Mouse (Mus musculus) embryonic facial prominence, embryonic 11.5 days (tissue): ENCODE measurements around the gene Pitpnm3. TPM values are rescaled to one million over a fixed set of nuclear protein-coding genes. Genes with fewer than 3 reads are reported as not detected.

ENCODE experiments used
- ATAC-seq: fragments of 200-750 bp; cut with Nextera tagmentation; replicated peaks from 2 replicates; pipeline ENCODE4 v1.8.0; 2017; ENCODE audit warnings: low read depth; ENCODE audit not compliant: insufficient number of reproducible peaks, low FRiP score, low TSS enrichment
- DNase-seq: peaks from one replicate; pipeline ENCODE4 v3.0.0-alpha.2; 2015; ENCODE audit warnings: low spot score
- H3K27ac ChIP-seq: fragments of 300-500 bp; sonication (generic); replicated peaks from 2 replicates; pipeline ENCODE4 v1.5.1; 2014; ENCODE audit warnings: mild to moderate bottlenecking, low read depth, low read length, control low read depth
- H3K27me3 ChIP-seq: fragments of 300-500 bp; sonication (generic); 2 replicates; pipeline ENCODE4 v1.6.1; 2014; ENCODE audit warnings: mild to moderate bottlenecking, low read length, moderate library complexity, mixed read lengths; ENCODE audit not compliant: control insufficient read depth, insufficient read depth
- H3K36me3 ChIP-seq: fragments of 300-500 bp; sonication (generic); replicated peaks from 2 replicates; pipeline ENCODE4 v1.6.1; 2014; ENCODE audit warnings: low read depth, mild to moderate bottlenecking, low read length, moderate library complexity, mixed read lengths; ENCODE audit not compliant: control insufficient read depth, insufficient read depth
- H3K4me1 ChIP-seq: fragments of 300-500 bp; sonication (generic); 2 replicates; pipeline ENCODE4 v1.6.1; 2014; ENCODE audit warnings: low read length, mixed read lengths; ENCODE audit not compliant: control insufficient read depth, insufficient read depth
- H3K4me2 ChIP-seq: fragments of 300-500 bp; sonication (generic); 2 replicates; pipeline ENCODE4 v1.6.1; 2014; ENCODE audit warnings: low read depth, mild to moderate bottlenecking, control low read depth, low read length, moderate library complexity
- H3K4me3 ChIP-seq: fragments of 300-500 bp; sonication (generic); 2 replicates; pipeline ENCODE4 v1.5.1; 2014; ENCODE audit warnings: low read depth, low read length, control low read depth
- H3K9ac ChIP-seq: fragments of 300-500 bp; sonication (generic); replicated peaks from 2 replicates; pipeline ENCODE4 v1.6.1; 2014; ENCODE audit warnings: mild to moderate bottlenecking, control low read depth, low read length
- H3K9me3 ChIP-seq: fragments of 300-500 bp; sonication (generic); replicated peaks from 2 replicates; pipeline ENCODE4 v1.6.1; 2016; ENCODE audit warnings: mild to moderate bottlenecking, low read length, inconsistent platforms, mixed read lengths; ENCODE audit not compliant: control insufficient read depth
- WGBS: fragments of 180-500 bp; shearing (Covaris S2); extraction: QIAGEN DNeasy Blood & Tissue Kit; methylation state at CpG from one replicate; pipeline ENCODE4 v1.1.7; 2014; 5-methylcytosine and 5-hydroxymethylcytosine counted together
- polyA plus RNA-seq: library from polyadenylated mRNA; unstranded; fragments of >200 nt; fragmentation: Nextera tagmentation; extraction: Ambion mirVana; gene quantifications from 2 replicates; pipeline ENCODE4 v1.2.1, GENCODE M21; 2014

Pitpnm3 gene
- polyA plus RNA-seq, 1 experiment from 2014 or later = 0.34 TPM

DNA sequence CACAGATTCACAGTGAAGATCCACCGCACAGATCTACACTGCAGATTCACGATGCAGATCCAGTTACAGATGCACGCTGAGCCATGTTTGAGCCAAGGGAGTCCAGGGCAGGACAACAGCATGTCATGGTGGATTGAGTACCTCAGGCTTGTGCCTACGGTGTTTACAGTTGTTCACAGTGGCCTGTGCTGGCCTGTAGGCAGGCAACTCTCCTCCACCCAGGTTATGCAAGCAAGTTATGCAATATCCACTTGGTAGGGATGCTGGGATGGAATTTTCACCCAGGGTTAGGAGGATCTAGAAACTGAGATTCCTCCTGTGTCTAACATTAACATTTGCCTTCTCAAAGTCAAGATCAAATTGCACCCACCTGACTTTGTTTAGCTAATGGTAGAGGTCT, 53.0 kb downstream of the Pitpnm3 start:
- Histone ChIP-seq H3K4me1 (peaks cover 3% of the 10 kb centered on the region; the same call in 1 of the 2 replicates), H3K36me3 (no peaks in the 10 kb centered on the region), H3K27ac (no peak overlapping the region), H3K4me2 (no peak overlapping the region), H3K27me3 (no peaks in the 10 kb centered on the region), H3K9ac (no peak overlapping the region), H3K4me3 (no peak overlapping the region), H3K9me3 (no peaks in the 10 kb centered on the region)
- ATAC-seq (no peak), DNase-seq (no peak)
- 87% methylated on average over 4 of the region's 4 CpGs for WGBS

DNA sequence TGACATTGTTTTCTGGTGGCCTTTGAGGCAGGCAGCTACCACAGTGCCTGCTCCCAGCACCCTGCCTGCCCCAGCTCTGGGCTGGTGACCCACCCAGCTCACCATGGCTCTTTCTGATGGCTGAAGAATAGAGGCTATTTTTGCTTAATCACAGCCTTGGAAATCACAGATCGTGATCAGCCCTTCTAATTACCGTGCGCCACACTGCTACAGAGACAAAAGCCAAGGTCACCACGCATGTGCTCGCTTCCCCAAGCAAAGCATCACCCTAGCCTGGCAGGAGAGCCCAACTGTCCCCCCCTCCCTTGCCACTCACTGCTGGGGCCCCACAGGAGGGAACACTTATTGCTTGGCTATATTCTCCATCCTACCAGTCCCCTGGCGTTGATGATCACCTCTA, 55.1 kb downstream of the Pitpnm3 start:
- 77% methylated on average over 6 of the region's 6 CpGs for WGBS
- no peak for ATAC-seq
- H3K4me2 ChIP-seq = no peak overlapping the region

DNA sequence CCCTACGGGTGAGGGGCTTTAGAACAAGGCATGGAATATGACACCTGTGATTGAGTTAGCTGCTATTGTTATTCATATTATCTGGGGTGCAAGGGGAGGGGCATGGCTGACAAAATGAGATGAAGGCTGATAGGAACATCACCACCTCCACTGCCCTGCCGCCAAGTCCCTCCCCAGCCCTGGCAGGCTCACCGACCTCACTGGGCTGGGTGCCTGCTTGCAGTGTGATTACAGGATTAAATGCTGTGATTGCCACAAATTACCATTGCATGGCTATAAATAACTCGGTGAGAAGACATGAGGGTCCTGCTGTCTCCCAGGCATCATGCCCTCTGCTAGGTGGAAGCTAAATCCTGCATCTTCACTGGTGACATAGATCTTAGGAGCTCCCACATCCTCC, 56.9 kb downstream of the Pitpnm3 start:
- Histone ChIP-seq H3K4me2 (no peak overlapping the region), H3K27me3 (no peaks in the 10 kb centered on the region), H3K4me3 (no peak overlapping the region), H3K4me1 (no peaks in the 10 kb centered on the region), H3K9ac (no peak overlapping the region), H3K9me3 (no peaks in the 10 kb centered on the region), H3K36me3 (no peaks in the 10 kb centered on the region), H3K27ac (no peak overlapping the region)
- WGBS = 59% methylated on average over 4 of the region's 4 CpGs
- no peak for ATAC-seq
- DNase-seq = no peak

More for the DNA sequence above, 55.1 kb downstream of the Pitpnm3 start:
- no peaks in the 10 kb centered on the region for H3K4me1 ChIP-seq
- no peak for DNase-seq
- H3K27me3 ChIP-seq = no peaks in the 10 kb centered on the region
- H3K9ac ChIP-seq = no peak overlapping the region
- no peak overlapping the region for H3K27ac ChIP-seq
- H3K36me3 ChIP-seq = no peaks in the 10 kb centered on the region
- H3K9me3 ChIP-seq = no peaks in the 10 kb centered on the region
- no peak overlapping the region for H3K4me3 ChIP-seq

DNA sequence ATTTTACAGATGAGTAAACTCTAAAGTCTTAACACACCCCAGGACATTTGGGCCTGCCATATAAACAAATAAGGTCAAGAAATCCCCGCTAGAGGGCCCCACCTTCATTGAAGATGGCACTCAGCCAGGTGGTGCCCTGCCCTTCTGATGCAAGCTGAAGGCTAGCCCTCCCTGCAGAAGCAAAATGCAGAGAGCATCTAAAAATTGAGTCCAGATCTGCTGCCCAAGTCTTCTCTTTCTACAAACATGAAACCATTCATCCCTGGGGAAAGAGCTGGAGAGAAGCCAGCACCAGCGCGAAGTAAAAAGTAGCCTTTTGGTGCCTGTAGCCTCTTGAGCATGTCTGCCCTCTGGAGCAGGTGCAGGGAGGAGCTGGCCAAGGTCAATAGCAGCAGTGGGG, 57.5 kb downstream of the Pitpnm3 start:
- no peaks in the 10 kb centered on the region for H3K4me1 ChIP-seq
- no peak overlapping the region for H3K4me2 ChIP-seq
- no peak overlapping the region for H3K27ac ChIP-seq
- no peaks in the 10 kb centered on the region for H3K36me3 ChIP-seq
- DNase-seq = no peak
- H3K9ac ChIP-seq = no peak overlapping the region
- no peaks in the 10 kb centered on the region for H3K27me3 ChIP-seq
- 51% methylated on average over 3 of the region's 3 CpGs for WGBS
- no peaks in the 10 kb centered on the region for H3K9me3 ChIP-seq
- no peak overlapping the region for H3K4me3 ChIP-seq
- no peak for ATAC-seq

DNA sequence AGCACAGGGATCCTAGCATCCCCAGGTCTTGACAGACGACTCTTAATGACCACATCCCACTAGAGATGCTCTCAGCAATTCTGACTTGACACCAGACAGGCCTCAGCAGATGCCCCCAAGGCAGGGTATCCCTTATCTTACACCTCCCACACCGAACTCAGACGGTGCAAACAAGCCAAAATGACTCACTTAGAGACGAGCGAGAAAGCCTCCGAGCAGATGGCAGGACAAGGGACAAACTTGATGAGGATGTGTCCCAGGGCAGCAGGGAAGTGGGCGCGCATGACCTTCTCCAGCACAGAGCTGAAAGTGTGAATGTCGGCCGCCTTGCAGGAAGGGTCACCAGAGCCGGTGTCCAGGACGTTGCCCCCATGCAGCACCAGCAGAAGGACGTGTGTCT, 61.3 kb downstream of the Pitpnm3 start:
- DNase-seq (no peak), ATAC-seq (no peak)
- H3K4me2 ChIP-seq = no peak overlapping the region

DNA sequence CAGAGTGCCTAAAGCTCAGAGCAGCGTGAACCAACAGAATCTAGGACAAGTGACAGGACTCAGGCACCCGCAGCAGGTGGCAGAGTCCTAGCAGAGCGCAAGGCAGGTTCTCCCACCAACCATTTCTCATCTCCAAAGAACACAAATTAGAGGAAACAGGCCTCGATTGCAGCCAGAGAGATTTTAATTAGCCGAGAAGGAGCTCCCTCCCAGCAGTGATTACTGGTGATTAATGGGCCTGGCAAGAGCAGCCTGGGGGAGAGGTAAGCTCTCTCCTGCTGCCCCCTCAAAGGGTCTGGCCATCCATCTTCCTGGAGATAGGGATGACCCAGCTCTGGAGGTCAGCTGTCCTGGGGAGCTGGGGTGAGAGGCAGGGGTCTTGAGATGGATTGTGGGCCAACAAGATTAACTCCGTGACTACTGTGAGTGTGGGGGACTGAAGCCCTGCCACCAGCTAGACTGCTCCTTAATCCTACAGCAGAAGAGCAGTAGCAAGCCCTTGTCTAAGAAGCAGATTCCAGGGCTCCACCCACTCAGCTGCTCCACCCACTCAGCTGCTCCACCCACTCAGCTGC, 63.2 kb downstream of the Pitpnm3 start:
- H3K4me2 ChIP-seq = no peak overlapping the region
- no peaks in the 10 kb centered on the region for H3K9me3 ChIP-seq
- ATAC-seq (no peak), DNase-seq (no peak)
- H3K9ac ChIP-seq = no peak overlapping the region
- no peak overlapping the region for H3K27ac ChIP-seq
- WGBS = 49% methylated on average over 6 of the region's 6 CpGs
- no peaks in the 10 kb centered on the region for H3K4me1 ChIP-seq
- no peak overlapping the region for H3K4me3 ChIP-seq
- no peaks in the 10 kb centered on the region for H3K36me3 ChIP-seq
- no peaks in the 10 kb centered on the region for H3K27me3 ChIP-seq

More for the DNA sequence above, 61.3 kb downstream of the Pitpnm3 start:
- Histone ChIP-seq H3K9me3 (no peaks in the 10 kb centered on the region), H3K4me1 (no peaks in the 10 kb centered on the region), H3K27ac (no peak overlapping the region), H3K36me3 (no peaks in the 10 kb centered on the region), H3K4me3 (no peak overlapping the region), H3K27me3 (no peaks in the 10 kb centered on the region), H3K9ac (no peak overlapping the region)
- 84% methylated on average over 13 of the region's 13 CpGs for WGBS

DNA sequence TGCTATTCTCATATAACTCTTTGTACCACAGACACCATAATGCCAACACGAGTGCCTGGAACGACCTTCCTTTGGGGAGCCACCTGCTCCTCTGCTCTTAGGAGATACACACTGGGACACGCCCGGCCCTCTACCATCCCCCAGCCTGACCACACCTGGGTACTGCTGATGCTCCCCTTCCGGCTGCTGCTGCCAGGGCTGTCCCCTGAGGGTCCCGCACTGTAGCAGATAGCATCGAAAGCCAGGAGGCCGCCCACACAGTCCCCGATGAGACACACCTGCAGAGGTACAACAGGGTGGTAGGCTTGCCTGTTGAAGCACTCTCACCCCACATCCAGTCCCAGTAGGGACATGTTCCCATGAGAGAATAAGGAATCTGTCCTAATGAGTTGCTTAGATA, 64.8 kb downstream of the Pitpnm3 start:
- Histone ChIP-seq H3K9me3 (no peaks in the 10 kb centered on the region), H3K4me1 (no peaks in the 10 kb centered on the region), H3K27ac (no peak overlapping the region), H3K36me3 (no peaks in the 10 kb centered on the region), H3K4me2 (no peak overlapping the region), H3K4me3 (no peak overlapping the region), H3K9ac (no peak overlapping the region), H3K27me3 (no peaks in the 10 kb centered on the region)
- ATAC-seq (no peak), DNase-seq (no peak)
- WGBS = 83% methylated on average over 9 of the region's 9 CpGs

DNA sequence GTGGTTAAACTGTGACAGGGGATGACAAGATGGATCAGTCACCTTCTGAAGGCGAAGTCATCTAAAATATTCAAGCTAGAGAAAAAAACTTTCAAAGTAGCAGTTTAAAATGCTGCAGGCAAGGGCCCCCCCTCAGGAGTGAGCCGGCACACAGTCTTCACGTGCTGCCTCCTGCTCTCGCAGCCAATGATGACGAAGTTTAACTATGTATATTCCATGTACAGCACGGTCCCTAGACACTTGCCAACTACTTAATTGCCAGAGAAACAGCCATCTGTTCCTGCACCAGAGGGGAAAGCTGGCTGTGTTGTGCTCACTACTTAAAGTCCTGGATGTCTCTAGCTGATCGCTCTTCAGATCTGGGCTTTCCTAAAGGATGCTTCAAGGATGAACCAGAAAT, 67.6 kb downstream of the Pitpnm3 start:
- DNase-seq (no peak), ATAC-seq (no peak)
- Histone ChIP-seq H3K27me3 (no peaks in the 10 kb centered on the region), H3K4me3 (no peak overlapping the region), H3K4me1 (no peaks in the 10 kb centered on the region), H3K9me3 (no peaks in the 10 kb centered on the region; the same call in none of the 2 replicates), H3K4me2 (no peak overlapping the region), H3K36me3 (no peaks in the 10 kb centered on the region), H3K9ac (no peak overlapping the region), H3K27ac (no peak overlapping the region)
- WGBS = 68% methylated on average over 7 of the region's 7 CpGs
